Mouse (Mus musculus): ENCODE results near the gene Uqcr11.

The Uqcr11 gene

GRCm38 (mm10) chr10:80431570-80432386 is 25.1 kb upstream of the Uqcr11 start:
- ATAC-seq (ENCODE audit: low TSS enrichment) = no peak

GRCm38 (mm10) chr10:80430375-80430980 is 23.8 kb upstream of the Uqcr11 start:
- ATAC-seq (ENCODE audit: low TSS enrichment) = no peak

GRCm38 (mm10) chr10:80429800-80430199 is 23.2 kb upstream of the Uqcr11 start:
- ATAC-seq (ENCODE audit: low TSS enrichment) = no peak

- ATAC-seq (ENCODE audit: low TSS enrichment) = no peak
Observed at GRCm38 (mm10) chr10:80425041-80425440, 18.4 kb upstream of the Uqcr11 start.

- ATAC-seq (ENCODE audit: low TSS enrichment) = no peak
Observed at GRCm38 (mm10) chr10:80423562-80423961, 16.9 kb upstream of the Uqcr11 start.

- no peak for ATAC-seq (ENCODE audit: low TSS enrichment)
Observed at GRCm38 (mm10) chr10:80421651-80422472, 15.2 kb upstream of the Uqcr11 start.

- no peak for ATAC-seq (ENCODE audit: low TSS enrichment)
Observed at GRCm38 (mm10) chr10:80421208-80421607, 14.6 kb upstream of the Uqcr11 start.

- no peak for ATAC-seq (ENCODE audit: low TSS enrichment)
Observed at GRCm38 (mm10) chr10:80420729-80421128, 14.1 kb upstream of the Uqcr11 start.

- ATAC-seq (ENCODE audit: low TSS enrichment) = no peak
Observed at GRCm38 (mm10) chr10:80419419-80419818, 12.8 kb upstream of the Uqcr11 start.

- no peak for ATAC-seq (ENCODE audit: low TSS enrichment)
Observed at GRCm38 (mm10) chr10:80418311-80418710, 11.7 kb upstream of the Uqcr11 start.

GRCm38 (mm10) chr10:80417841-80418240 is 11.2 kb upstream of the Uqcr11 start:
- no peak for ATAC-seq (ENCODE audit: low TSS enrichment)

GRCm38 (mm10) chr10:80417371-80417770 is 10.7 kb upstream of the Uqcr11 start:
- no peak for ATAC-seq (ENCODE audit: low TSS enrichment)

- no peak for ATAC-seq (ENCODE audit: low TSS enrichment)
Observed at GRCm38 (mm10) chr10:80415566-80415965, 8.9 kb upstream of the Uqcr11 start.

- peak; percentile 20; the same call in 1 of the 2 replicates for ATAC-seq (ENCODE audit: low TSS enrichment)
Observed at GRCm38 (mm10) chr10:80412656-80413541, 6.3 kb upstream of the Uqcr11 start.

- ATAC-seq (ENCODE audit: low TSS enrichment) = no peak
Observed at GRCm38 (mm10) chr10:80407924-80408323, 1.3 kb upstream of the Uqcr11 start.

- ATAC-seq (ENCODE audit: low TSS enrichment) = no peak
Observed at GRCm38 (mm10) chr10:80405481-80406173, 1.0 kb downstream of the Uqcr11 start.

GRCm38 (mm10) chr10:80403044-80403692 is 3.5 kb downstream of the Uqcr11 start:
- no peak for ATAC-seq (ENCODE audit: low TSS enrichment)

- no peak for ATAC-seq (ENCODE audit: low TSS enrichment)
Observed at GRCm38 (mm10) chr10:80400704-80401161, 5.9 kb downstream of the Uqcr11 start.

- ATAC-seq (ENCODE audit: low TSS enrichment) = peak; percentile 3
Observed at GRCm38 (mm10) chr10:80399973-80400703, 6.5 kb downstream of the Uqcr11 start.

Data from frontal cortex, adult (tissue).